Mouse (Mus musculus) myocyte (in vitro differentiated cells): ENCODE measurements around the gene Olfr1320.

ENCODE experiments used
- CEBPB ChIP-seq: IDR thresholded peaks from 2 replicates; pipeline ENCODE4 v1.6.1; 2011; ENCODE audit warnings: mild to moderate bottlenecking, moderate library complexity; ENCODE audit not compliant: poor library complexity, insufficient read depth, severe bottlenecking
- E2F4 ChIP-seq: IDR thresholded peaks from one replicate; pipeline ENCODE4 v1.6.1; 2011; ENCODE audit warnings: mild to moderate bottlenecking, control low read depth, moderate library complexity; ENCODE audit not compliant: insufficient read depth
- MAX ChIP-seq: IDR thresholded peaks from one replicate; pipeline ENCODE4 v1.6.1; 2011; ENCODE audit warnings: low read depth, mild to moderate bottlenecking, control low read depth
- POLR2A ChIP-seq: IDR thresholded peaks from one replicate; pipeline ENCODE4 v1.6.1; 2011; ENCODE audit warnings: low read depth, mild to moderate bottlenecking, control low read depth, moderate library complexity; ENCODE audit not compliant: insufficient read length
- SRF ChIP-seq: IDR thresholded peaks from one replicate; pipeline ENCODE4 v1.6.1; 2011; ENCODE audit warnings: low read depth; ENCODE audit not compliant: control insufficient read depth, insufficient read length
- TCF12 ChIP-seq: IDR thresholded peaks from one replicate; pipeline ENCODE4 v1.6.1; 2011; ENCODE audit warnings: mild to moderate bottlenecking, control low read depth; ENCODE audit not compliant: poor library complexity, insufficient read depth, severe bottlenecking
- USF1 ChIP-seq: IDR thresholded peaks from one replicate; pipeline ENCODE4 v1.6.1; 2011; ENCODE audit warnings: low read depth, mild to moderate bottlenecking, control low read depth, moderate library complexity

DNA sequence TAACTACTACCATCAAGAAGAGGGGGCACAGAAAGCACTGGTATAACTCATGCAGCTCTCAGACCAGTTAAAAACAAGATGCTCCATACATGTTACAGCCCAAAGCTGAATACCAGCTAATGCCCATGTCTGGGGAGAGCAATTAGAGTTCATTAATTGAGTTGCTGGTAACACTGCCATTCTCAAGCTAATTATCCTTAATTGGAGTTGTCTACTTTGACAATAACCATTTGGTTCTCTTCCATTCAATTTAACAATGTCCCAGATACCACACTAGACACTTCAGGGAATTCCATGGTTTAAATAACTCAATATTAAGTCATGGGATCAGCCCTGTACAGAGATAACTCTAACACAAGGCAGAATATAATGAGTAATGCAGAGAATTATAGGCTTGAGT is 44.6 kb upstream of the Olfr1320 start:
- TF ChIP-seq POLR2A = no peak
- no peak for TF ChIP-seq TCF12
- TF ChIP-seq E2F4 = no peak
- no peak for TF ChIP-seq USF1
- no peak for TF ChIP-seq SRF
- TF ChIP-seq CEBPB = no peak
- no peak for TF ChIP-seq MAX
